Mouse (Mus musculus) cerebellum, adult 11-12 months (tissue): ENCODE data around the gene Abhd6.
"Not testable (repeated sequence)": the region's sequence is repeated elsewhere in the genome, so short reads cannot be mapped to it uniquely, and the experiment has no call there.

Experiments used
- DNase-seq: peaks from one replicate; pipeline ENCODE4 v3.0.0; 2022

The Abhd6 gene

GRCm38 (mm10) chr14:7999435-7999834 is 3.3 kb upstream of the Abhd6 start:
- no peak for DNase-seq

- no peak for DNase-seq
These were observed 2.5 kb upstream of the Abhd6 start for GRCm38 (mm10) chr14:8000247-8000646.

GRCm38 (mm10) chr14:8000831-8001685 is 1.6 kb upstream of the Abhd6 start:
- DNase-seq: peak; percentile 22

- peak; percentile 76 for DNase-seq
These were observed 480 bp downstream of the Abhd6 start for GRCm38 (mm10) chr14:8003093-8003670.

GRCm38 (mm10) chr14:8003727-8004670 is 1.3 kb downstream of the Abhd6 start:
- no peak for DNase-seq

- DNase-seq: not testable (repeated sequence)
These were observed 3.4 kb downstream of the Abhd6 start for GRCm38 (mm10) chr14:8006061-8006460.

- no peak for DNase-seq
These were observed 4.4 kb downstream of the Abhd6 start for GRCm38 (mm10) chr14:8007084-8007483.

- no peak for DNase-seq
These were observed 4.8 kb downstream of the Abhd6 start for GRCm38 (mm10) chr14:8007486-8007885.

GRCm38 (mm10) chr14:8007923-8008322 is 5.2 kb downstream of the Abhd6 start:
- peak; percentile 38 for DNase-seq

GRCm38 (mm10) chr14:8011297-8011696 is 8.6 kb downstream of the Abhd6 start:
- DNase-seq: no peak

GRCm38 (mm10) chr14:8011938-8012337 is 9.2 kb downstream of the Abhd6 start:
- DNase-seq: no peak

GRCm38 (mm10) chr14:8015756-8016155 is 13.1 kb downstream of the Abhd6 start:
- DNase-seq: no peak

- no peak for DNase-seq
These were observed 13.6 kb downstream of the Abhd6 start for GRCm38 (mm10) chr14:8016276-8016675.

GRCm38 (mm10) chr14:8016951-8017350 is 14.2 kb downstream of the Abhd6 start:
- no peak for DNase-seq

GRCm38 (mm10) chr14:8020011-8020410 is 17.3 kb downstream of the Abhd6 start:
- DNase-seq: peak; percentile 1

GRCm38 (mm10) chr14:8020546-8020945 is 17.8 kb downstream of the Abhd6 start:
- DNase-seq: peak; percentile 4

- peak; percentile 9 for DNase-seq
These were observed 21.8 kb downstream of the Abhd6 start for GRCm38 (mm10) chr14:8024469-8024868.

- DNase-seq: peak; percentile 0
These were observed 22.2 kb downstream of the Abhd6 start for GRCm38 (mm10) chr14:8024936-8025335.

GRCm38 (mm10) chr14:8026769-8027531 is 24.2 kb downstream of the Abhd6 start:
- peak; percentile 44 for DNase-seq

GRCm38 (mm10) chr14:8028086-8028485 is 25.4 kb downstream of the Abhd6 start:
- no peak for DNase-seq

- no peak for DNase-seq
These were observed 27.1 kb downstream of the Abhd6 start for GRCm38 (mm10) chr14:8029752-8030151.

- DNase-seq: peak; percentile 44
These were observed 27.8 kb downstream of the Abhd6 start for GRCm38 (mm10) chr14:8030535-8030934.
